Mouse (Mus musculus) spleen, embryonic (tissue): ENCODE results near the gene Opn1sw.
"Not testable (repeated sequence)": the region's sequence is repeated elsewhere in the genome, so short reads cannot be mapped to it uniquely, and the experiment has no call there.

ENCODE experiments used
- CTCF ChIA-PET: fragments of 350-600 bp; sonication (Branson Sonifier 250); formaldehyde crosslinking; loops from one replicate; lab custom pipeline; 2022; lab: Charles Lee

Gene Opn1sw

DNA sequence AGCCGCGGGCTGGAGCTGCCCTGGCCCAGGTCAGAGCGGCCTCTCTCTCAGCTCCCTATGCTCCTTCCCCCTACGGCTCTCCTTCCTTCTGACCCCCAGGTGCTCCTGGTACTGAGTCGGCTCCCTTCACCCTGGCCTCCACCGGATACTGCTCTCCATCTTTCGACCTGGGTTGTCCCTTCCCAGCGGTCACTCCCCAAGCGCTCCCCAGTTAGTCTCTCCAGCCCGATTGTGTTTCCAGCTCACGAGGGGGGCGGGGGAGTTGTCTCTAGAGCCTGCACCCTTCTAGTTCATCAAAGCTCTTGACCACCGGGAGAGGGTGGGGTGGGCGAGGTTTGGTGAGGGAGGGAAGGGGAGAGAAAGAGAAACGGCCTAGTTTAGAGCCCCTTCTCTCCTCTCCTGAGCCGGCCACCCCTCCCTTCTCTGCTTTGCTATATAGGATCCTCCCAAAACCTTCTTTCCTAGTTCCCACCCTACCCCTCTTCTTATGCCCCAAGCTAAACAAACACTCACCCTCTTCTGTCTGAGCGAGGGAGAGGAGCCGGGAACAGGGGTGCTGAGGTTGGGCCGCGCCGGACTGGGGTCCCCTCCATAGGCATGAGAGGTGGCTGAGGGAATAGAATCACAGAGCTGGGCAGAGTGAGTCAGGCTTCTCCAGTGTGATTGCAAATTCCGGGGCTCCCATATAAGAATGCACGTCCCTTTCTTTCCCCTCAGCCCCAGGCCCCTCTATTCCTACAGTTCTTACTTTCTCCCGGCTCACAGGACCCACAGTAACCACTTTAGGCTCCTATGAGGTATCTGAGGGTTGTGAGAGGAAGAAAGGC, 8.7 kb upstream of the Opn1sw start:
- CTCF ChIA-PET = interaction anchor here (0.6 kb wide), 1 partner anchor 736 kb away, joined by 4 read pairs; no protein-coding TSS in a partner anchor

DNA sequence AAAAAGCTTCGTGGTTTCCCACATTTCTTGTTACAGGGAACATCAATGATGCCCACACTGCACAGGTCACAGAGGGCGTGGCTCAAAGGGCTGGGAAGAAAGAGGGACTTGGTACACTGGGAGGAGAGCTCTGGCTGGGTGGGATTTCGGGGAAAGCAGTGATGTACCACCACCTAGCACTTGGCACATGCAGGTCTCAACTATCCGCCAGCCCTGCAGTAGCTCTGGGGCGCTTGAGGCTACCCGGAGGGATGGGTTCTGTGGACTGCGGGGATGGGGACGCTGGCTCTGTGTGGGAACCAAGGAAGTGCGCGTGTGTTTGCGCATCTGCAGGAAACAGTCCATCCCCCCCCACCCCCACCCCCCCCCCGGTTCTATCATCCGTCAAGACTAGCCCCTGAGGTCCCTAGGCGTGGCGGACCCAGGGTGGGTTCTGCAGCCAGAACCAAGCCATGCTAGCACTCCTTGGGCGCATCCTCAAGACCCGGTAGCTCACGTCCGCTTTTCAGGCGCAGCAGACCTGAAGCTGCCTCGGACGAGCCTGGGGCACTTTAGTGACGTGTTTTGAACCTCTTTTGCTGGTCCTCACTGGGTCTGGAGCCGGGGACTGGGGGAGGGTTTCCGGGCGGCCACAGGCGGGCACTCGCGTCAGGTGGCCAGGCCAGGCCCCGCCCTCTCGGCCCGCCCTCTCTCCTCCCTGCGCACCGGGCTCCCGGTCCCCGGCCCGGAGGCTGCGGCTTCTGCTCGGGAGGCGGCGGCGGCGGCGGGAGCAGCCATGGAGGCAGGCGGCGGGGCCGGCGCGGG, 7.8 kb upstream of the Opn1sw start, which contains the start of gene Ccdc136:
Gene Ccdc136 (plus strand): TSS at position 400 of the 804 bp plus-strand sequence.
- CTCF ChIA-PET = interaction anchor here (0.6 kb wide), 1 partner anchor 736 kb away, joined by 4 read pairs; no protein-coding TSS in a partner anchor

DNA sequence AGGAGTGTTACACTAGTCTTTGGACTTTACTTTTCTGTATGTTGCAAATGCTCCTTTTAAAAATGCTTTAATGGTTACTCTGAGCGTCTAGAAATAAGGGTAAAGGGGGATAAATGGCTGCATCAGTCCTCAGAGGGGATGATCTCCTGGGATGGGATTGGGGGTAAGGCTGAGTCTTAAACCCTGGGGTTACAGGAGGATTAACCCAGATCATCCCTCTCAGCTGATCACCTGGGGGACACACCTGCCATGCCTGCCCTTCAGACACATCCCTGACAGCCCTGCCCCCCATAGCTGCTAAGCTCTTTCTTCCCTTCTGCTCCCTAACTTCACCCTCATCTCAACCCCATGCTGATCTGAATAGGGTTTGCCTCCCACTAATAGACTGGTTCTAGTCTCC, 6.0 kb upstream of the Opn1sw start:
- CTCF ChIA-PET = no interaction called here

DNA sequence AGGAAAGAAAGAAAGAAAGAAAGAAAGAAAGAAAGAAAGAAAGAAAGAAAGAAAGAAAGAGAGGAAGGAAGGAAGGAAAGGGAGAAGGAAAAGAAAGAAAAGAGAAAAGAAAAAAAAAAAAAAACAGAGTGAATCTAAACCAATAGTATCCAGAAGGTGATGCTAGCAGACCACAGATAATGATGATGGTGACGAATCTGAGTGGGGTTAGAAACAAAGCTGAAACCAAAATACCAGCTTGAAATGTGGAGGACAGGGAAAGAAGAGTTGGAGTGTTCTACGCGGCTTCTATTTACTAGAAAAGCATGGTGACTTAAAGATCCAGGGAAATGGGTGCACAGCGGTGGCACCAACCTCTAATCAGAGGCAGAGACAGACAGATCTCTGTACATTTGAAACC, 3.5 kb upstream of the Opn1sw start:
- CTCF ChIA-PET = no interaction called here

DNA sequence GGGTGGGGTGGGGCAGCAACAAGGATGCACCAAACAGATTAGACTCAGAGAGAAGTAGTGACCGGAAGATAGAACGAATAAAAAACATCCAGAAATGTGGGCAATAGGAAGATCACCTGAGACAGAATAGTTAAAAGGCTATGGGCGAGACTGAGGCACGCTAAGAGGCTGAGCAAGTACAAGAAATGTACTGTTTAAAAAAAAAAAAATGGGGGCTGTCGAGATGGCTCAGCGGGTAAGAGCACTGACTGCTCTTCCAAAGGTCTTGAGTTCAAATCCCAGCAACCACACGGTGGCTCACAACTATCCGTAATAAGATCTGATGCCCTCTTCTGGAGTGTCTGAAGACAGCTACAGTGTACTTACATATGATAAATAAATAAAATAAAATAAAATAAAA, 3.0 kb upstream of the Opn1sw start:
- CTCF ChIA-PET = not testable (repeated sequence)

DNA sequence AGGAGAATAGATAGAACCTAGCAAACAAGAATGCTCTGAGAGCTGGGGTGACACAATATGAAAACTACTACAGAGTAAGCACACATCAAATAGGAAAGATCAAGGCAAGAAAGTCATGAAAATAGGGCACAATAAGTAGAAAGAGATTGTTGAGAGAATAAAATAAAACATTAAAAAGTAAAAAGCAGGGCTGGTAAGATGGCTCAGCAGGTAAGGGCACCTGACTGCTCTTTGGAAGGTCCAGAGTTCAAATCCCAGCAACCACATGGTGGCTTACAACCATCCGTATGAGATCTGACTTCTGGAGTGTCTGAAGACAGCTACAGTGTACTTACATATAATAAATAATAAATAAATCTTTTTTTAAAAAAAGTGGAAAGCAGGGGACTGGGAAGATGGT, 2.2 kb upstream of the Opn1sw start:
- CTCF ChIA-PET = not testable (repeated sequence)

DNA sequence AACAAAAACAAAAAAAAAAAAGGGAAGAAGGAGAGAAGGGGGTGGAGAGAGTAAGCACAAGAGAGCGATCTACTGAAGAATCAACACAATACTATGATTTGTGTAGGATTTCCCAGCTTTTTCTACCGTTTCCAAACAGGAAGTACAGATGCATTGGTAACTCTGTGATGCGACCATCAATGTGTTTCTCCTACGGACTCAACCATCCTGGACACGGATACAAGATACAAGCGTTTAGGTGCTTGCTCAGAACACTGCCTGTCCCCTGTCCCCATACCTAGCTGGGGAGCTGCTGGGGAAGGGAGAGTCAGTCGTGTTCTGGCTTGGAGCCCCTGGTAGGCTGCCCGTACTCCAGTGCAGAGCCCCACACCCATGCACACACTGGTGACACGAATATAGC, 1.2 kb upstream of the Opn1sw start:
- CTCF ChIA-PET = no interaction called here

DNA sequence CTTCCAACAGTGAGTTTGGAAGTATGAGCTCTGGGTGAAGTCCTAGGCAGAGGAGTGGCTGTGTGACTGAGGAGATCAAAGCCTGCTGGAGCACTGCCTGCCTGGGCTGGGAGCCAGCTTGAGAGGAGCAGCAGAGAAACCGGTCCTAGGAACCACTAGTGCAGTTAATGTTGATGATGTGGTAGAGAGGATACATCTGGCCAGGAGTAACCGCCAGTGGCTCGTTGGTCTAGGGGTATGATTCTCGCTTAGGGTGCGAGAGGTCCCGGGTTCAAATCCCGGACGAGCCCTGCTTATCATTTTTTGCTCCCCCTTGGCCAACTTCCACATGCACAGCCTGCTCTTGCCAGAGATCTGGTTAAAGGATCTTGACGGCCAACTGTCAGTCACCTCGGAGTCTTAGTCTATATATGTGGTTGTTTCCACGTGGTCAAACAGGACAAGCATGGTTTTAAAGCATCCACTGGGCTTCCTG, 375 bp upstream of the Opn1sw start:
- CTCF ChIA-PET = no interaction called here

DNA sequence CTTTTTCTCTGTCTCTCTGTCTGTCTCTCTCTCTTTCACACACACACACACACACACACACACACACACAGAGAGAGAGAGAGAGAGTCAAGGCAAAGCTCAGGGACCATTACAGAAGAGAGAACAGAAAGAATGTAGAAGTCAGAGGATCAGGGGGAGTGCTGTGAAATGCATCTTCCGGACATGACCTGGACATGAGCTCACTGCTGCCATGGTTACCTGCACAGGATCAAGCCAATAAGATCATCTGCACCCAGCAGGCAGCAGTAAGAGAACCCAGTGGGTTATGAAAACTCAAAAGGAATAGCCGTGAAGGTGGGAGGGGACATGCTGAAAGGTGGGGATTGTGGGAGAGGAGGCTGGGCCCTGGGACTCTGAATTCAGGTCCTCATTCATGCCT, 5.8 kb downstream of the Opn1sw start:
- CTCF ChIA-PET = no interaction called here

DNA sequence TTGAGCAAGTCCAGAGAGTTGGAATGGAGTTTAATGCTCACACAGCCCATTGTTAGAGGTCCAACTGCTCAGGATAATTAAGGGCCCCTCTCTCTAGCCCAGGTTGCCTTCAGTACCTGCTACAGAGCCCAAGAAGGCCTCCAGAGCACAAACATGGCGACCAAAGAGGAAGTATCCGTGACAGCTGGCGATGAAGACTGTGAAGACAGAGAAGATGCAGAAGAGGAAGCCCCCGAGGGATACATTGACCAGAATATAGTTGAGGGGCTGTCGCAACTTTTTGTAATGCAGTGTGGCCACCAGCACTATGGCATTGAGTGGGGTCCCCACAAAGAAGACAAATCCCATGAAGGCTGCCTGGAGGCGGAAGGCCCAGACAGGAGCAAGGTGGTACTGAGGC, 8.3 kb downstream of the Opn1sw start:
- CTCF ChIA-PET = no interaction called here

DNA sequence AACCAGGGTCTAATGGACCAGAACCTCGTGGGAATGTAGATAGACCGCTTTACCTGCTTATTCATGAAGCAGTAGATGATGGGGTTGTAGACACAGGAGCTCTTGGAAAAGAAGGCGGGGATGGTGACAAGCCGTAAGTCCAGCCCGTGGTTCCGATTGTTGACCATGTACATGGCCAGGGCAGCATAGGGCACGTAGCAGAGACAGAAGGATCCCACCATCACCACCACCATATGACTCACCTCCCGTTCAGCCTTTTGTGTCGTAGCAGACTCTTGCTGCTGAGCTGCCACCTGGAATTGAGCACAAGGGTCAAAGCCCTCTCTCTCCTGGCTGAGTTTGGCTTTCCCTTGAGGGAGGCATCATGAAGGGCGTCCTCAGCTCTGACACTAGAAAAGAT, 9.6 kb downstream of the Opn1sw start:
- CTCF ChIA-PET = no interaction called here

DNA sequence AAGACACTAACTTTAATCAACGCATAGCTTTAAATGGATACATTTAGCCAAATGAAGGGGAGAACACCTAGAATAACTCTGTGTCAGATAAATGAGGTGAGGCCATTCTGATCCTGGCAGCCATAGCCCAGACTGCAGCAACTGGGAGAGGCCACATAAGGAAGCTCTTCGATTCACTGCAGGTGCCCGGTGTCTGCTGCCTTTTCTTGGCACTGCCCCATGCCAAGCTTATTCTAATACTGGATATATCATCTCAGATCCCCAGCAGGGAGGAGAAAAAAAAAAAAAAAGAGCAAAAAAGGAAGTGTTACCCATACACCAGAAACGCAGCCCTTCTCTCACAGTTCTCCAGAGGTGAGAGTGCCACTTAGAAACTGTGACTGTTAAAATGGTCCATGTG, 10.9 kb downstream of the Opn1sw start:
- CTCF ChIA-PET = no interaction called here

DNA sequence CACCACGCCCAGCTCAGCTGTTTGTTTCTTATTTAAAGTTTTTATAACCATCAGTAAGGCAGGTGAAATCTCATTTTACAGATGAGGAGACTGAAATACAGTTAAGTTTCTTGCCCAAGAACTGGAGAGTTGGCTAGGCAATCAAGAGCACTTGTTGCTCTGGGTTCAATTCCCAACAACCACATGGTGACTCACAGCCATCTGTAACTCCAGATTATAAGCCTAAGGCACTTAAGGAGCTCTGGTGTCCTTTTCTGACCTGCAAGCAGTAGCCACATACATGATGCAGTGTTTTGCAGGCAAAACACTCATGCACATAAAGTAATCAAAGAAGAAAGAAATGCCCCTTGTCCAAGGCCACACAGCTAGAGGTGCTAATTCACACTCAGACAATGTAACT, 23.0 kb downstream of the Opn1sw start:
- CTCF ChIA-PET = no interaction called here

DNA sequence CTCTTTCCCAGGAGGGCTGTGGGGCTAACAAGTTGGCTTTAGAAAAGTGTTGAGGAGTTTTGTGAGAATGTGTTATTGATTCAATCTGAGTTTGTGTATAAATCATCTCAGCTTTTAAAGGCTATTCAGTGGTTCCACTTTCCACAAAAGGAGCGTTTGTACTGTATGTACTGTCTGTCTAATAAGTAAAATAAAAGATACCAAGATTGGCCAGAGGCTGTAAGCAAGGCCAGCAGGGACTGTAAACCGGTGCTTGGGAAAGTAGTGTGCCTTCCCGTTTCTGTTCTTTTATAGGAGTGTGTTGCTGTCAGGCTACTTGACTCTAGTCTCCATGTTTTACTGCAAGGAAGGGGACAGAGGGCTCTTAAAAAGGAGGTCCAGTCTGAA, 25.1 kb downstream of the Opn1sw start:
- CTCF ChIA-PET = no interaction called here

DNA sequence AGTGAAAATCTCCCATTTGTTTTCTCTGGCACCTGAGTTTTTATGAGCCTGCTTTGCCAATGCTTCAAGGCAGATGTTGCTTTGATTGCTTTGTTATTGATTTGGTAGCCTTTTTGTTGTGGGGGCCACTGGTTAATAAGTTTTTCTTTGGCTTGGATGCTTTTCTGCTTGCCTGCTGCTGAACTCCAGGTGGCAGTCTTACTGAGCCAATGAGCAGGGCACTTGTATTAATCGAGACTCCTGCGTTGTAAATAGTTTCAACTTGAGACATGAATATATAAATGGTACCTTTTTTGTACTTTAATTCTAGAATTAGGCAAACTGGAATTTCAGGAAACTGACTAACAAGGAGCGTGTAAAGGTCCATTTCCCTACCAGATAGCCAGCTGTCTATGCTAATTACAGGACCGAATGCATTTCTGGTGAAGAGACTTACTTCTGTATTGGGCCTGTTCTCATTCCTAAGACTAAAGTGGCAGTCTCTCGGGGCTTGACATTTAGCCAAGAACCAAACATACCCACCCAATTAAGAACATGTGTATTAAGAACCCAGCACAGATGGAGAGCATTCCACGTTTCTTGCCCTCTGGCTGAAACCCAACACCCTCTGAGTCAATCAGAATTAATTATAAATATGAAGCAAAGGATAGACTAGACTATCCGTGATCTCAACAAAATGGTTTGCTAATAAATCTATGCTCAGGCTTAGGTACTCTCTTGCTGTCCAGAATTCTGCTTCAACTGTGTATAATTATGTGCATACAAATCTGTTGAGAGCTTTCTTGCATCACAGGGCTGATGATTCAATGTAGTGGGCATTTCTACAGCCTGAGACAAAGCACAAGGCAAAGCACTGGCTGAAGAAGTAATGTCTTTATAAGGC, 25.8 kb downstream of the Opn1sw start:
- CTCF ChIA-PET = interaction anchor here (0.5 to 0.6 kb wide), 2 partner anchors 464 to 1620 kb away, joined by 3 to 5 read pairs; no protein-coding TSS in a partner anchor

DNA sequence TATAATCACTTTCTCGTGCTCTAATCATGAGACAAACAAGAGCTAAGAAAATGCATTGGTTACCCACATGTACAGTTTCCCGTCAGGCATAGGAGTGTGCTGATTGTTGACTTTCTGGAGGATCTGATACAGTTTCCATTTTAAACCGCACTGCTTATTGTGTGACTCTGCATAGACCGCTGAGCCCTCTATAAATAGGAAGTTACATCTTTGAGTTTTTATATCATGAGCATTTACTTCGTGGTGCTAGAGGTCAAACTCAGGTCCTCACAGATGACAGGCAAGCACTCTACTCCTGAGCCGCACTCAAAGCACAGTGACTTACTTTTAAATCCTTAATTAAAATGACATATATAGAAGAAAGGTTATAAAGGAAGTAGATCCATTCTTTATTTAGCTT, 28.1 kb downstream of the Opn1sw start:
- CTCF ChIA-PET = no interaction called here

DNA sequence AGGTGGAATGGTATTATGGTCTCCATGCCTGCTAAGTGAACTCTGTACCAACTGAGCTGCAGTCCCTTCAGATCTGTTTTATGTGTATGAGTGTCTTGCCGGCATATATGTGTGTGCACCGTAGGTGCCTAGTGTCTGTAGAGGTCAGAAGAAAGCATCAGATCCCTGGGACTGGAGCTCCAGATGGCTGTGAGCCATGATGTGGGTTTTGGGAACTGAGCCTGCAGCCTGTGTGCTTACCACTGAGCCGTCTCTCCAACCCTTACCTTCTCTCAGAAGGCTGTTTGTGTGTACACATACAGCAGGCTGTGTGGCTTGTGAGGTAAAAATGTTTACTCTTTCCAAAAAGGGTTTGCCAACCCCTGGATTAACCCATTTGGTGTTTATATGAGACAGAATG, 28.9 kb downstream of the Opn1sw start:
- CTCF ChIA-PET = no interaction called here

DNA sequence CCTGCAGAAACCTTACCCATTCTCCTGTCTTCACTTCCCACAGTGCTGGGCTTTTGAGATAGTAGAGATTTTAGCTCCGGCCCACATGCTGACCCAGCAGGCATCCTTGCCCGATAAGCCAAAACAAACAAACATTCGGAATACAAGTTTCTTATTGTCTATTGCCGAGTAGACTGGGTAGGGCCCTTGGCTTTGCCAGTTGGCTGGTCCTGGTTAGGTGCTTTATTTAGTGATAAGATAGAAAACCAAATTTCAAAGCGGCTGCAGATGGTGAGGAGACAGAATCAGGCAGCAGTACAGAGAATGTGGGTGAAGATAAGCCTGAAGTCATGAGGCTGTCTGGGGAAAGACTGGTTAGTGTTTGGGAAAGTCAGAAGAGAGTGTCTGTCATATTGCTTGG, 35.5 kb downstream of the Opn1sw start:
- CTCF ChIA-PET = interaction anchor here (0.5 kb wide), 1 partner anchor 763 kb away, joined by 3 read pairs; no protein-coding TSS in a partner anchor

DNA sequence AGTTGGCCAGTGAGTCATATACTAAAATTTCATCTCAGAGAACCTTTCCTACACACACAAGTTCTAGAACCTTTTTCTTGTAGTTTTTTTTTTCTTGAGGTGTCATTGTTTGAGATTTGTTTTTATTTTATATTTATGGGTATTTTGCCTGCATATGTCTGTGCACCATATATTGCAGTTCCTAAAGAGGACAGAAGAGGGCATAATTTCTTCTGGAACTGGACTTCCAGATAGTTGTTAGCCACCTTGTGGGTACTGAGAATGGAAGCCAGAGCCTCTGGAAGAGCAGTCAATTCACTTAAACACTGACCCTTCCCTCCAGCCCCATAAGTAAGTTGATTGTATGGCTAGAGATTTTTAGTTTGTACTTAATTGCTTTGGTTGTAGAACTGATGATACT, 36.7 kb downstream of the Opn1sw start:
- CTCF ChIA-PET = no interaction called here

DNA sequence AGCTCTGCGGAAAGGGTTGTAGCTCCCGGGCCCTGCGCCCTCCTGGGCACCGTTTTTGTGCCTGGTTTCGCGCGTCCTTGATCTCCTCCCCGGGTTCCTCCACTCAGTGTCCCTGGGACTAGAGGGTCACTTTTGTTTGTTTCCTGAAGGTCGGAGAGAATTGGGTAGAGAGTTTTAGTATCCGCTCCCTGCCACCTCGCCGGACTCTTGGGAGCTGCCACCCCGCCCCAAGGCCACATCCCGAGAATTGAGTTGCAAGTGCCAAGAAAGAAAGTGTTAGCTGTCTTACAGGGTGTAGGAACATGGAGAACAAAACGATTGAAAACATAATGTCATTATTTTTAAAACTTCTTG, 39.9 kb downstream of the Opn1sw start:
- CTCF ChIA-PET = interaction anchor here (0.7 kb wide), 1 partner anchor 184 kb away, joined by 3 read pairs; the partner anchor contains the start of gene Rbm28

DNA sequence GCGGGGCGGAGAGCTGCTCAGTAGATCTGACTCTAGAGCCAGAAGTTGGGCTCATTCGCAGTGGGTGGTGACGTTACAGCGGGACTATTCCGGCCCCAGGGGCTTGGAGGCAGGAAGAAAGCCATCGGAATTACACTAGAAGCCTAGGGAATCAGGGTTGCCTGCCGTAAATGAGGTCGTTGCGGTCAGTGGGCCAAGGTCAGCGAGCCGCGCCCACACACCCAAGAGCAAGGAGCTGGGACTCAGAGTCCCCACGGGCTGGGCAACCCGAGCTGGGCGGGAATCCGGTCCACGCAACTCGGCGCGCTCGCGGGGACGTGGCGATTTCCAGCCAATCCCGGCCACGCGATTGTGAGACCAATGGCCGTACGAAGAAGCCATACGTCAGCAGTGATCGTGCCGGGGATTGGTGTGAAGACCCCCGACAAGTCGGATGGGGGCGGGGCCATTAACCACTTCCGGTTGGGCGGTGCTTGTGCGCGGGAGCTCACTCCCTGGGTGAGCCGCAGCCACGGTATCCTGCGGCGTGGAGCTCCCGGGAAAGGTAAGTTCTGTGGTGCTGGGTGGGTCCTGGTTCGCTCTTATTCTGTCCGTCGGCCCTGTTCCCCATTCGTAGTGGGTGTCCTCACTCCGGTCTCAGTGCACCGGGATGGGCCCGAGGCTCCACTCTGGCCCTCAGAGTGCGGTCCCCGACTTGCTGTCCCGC, 40.5 kb downstream of the Opn1sw start, which contains the start of gene Calu:
Gene Calu (plus strand): TSS at position 405 of the 706 bp plus-strand sequence.
- CTCF ChIA-PET = interaction anchor here (0.7 kb wide), 1 partner anchor 183 kb away, joined by 3 read pairs; the partner anchor contains the start of gene Rbm28
